Mouse (Mus musculus) myocyte (in vitro differentiated cells): ENCODE measurements around the gene R3hdm4. TPM values are rescaled to one million over a fixed set of nuclear protein-coding genes. Genes with fewer than 3 reads are reported as not detected.
A peak's percentile ranks its signal among the peaks of the same experiment; 100 is the strongest.

Experiments used
- H3K27me3 ChIP-seq: one replicate; pipeline ENCODE4 v1.6.1; 2011; ENCODE audit not compliant: control insufficient read depth, insufficient read depth, insufficient read length
- H3K36me3 ChIP-seq: one replicate; pipeline ENCODE4 v1.6.1; 2011; ENCODE audit not compliant: control insufficient read depth, insufficient read depth
- H3K4me2 ChIP-seq: one replicate; pipeline ENCODE4 v1.6.1; 2011; ENCODE audit warnings: low read depth, control low read depth
- H3K4me3 ChIP-seq: one replicate; pipeline ENCODE4 v1.5.1; 2011; ENCODE audit warnings: mild to moderate bottlenecking, control low read depth, moderate library complexity
- H3K79me2 ChIP-seq: one replicate; pipeline ENCODE4 v1.6.1; 2011; ENCODE audit not compliant: control insufficient read depth, insufficient read depth
- H3ac ChIP-seq: one replicate; pipeline ENCODE4 v1.6.1; 2011; ENCODE audit not compliant: control insufficient read depth, insufficient read length
- CEBPB ChIP-seq: IDR thresholded peaks from 2 replicates; pipeline ENCODE4 v1.6.1; 2011; ENCODE audit warnings: mild to moderate bottlenecking, moderate library complexity; ENCODE audit not compliant: poor library complexity, insufficient read depth, severe bottlenecking
- E2F4 ChIP-seq: IDR thresholded peaks from one replicate; pipeline ENCODE4 v1.6.1; 2011; ENCODE audit warnings: mild to moderate bottlenecking, control low read depth, moderate library complexity; ENCODE audit not compliant: insufficient read depth
- MAX ChIP-seq: IDR thresholded peaks from one replicate; pipeline ENCODE4 v1.6.1; 2011; ENCODE audit warnings: low read depth, mild to moderate bottlenecking, control low read depth
- MYOD1 ChIP-seq, 3 experiments: IDR thresholded peaks; one replicate each; pipeline ENCODE4 v1.6.1; 2011; ENCODE audit warnings: control low read depth in 2 of 3, low read depth in 2 of 3, mild to moderate bottlenecking in 2 of 3, moderate library complexity in 1 of 3; ENCODE audit not compliant: insufficient read length in 2 of 3, control insufficient read depth in 1 of 3
- MYOG ChIP-seq, 3 experiments: IDR thresholded peaks; one replicate each; pipeline ENCODE4 v1.6.1; 2011; ENCODE audit warnings: control low read depth in 2 of 3, low read depth in 2 of 3, mild to moderate bottlenecking in 2 of 3; ENCODE audit not compliant: insufficient read length in 2 of 3, control insufficient read depth in 1 of 3, insufficient read depth in 1 of 3
- POLR2A ChIP-seq: IDR thresholded peaks from one replicate; pipeline ENCODE4 v1.6.1; 2011; ENCODE audit warnings: low read depth, mild to moderate bottlenecking, control low read depth, moderate library complexity; ENCODE audit not compliant: insufficient read length
- POLR2AphosphoS2 ChIP-seq: IDR thresholded peaks from one replicate; pipeline ENCODE4 v1.6.1; 2011; ENCODE audit warnings: low read depth, control low read depth; ENCODE audit not compliant: insufficient read length
- REST ChIP-seq: IDR thresholded peaks from one replicate; pipeline ENCODE4 v1.6.1; 2011; ENCODE audit warnings: mild to moderate bottlenecking, control low read depth, moderate library complexity; ENCODE audit not compliant: insufficient read depth, insufficient read length
- SRF ChIP-seq: IDR thresholded peaks from one replicate; pipeline ENCODE4 v1.6.1; 2011; ENCODE audit warnings: low read depth; ENCODE audit not compliant: control insufficient read depth, insufficient read length
- TCF12 ChIP-seq: IDR thresholded peaks from one replicate; pipeline ENCODE4 v1.6.1; 2011; ENCODE audit warnings: mild to moderate bottlenecking, control low read depth; ENCODE audit not compliant: poor library complexity, insufficient read depth, severe bottlenecking
- TCF3 ChIP-seq: IDR thresholded peaks from one replicate; pipeline ENCODE4 v1.6.1; 2011; ENCODE audit warnings: low read depth, control low read depth; ENCODE audit not compliant: insufficient read length
- USF1 ChIP-seq: IDR thresholded peaks from one replicate; pipeline ENCODE4 v1.6.1; 2011; ENCODE audit warnings: low read depth, mild to moderate bottlenecking, control low read depth, moderate library complexity
- polyA plus RNA-seq: library from polyadenylated mRNA; unstranded; fragments of >200 nt; fragmentation: generic; extraction: Trizol; gene quantifications from one replicate; pipeline ENCODE4 v1.2.1, GENCODE M21; 2012; ENCODE audit warnings: missing spikeins

R3hdm4 gene
- polyA plus RNA-seq, 1 experiment = 69.0 TPM

DNA sequence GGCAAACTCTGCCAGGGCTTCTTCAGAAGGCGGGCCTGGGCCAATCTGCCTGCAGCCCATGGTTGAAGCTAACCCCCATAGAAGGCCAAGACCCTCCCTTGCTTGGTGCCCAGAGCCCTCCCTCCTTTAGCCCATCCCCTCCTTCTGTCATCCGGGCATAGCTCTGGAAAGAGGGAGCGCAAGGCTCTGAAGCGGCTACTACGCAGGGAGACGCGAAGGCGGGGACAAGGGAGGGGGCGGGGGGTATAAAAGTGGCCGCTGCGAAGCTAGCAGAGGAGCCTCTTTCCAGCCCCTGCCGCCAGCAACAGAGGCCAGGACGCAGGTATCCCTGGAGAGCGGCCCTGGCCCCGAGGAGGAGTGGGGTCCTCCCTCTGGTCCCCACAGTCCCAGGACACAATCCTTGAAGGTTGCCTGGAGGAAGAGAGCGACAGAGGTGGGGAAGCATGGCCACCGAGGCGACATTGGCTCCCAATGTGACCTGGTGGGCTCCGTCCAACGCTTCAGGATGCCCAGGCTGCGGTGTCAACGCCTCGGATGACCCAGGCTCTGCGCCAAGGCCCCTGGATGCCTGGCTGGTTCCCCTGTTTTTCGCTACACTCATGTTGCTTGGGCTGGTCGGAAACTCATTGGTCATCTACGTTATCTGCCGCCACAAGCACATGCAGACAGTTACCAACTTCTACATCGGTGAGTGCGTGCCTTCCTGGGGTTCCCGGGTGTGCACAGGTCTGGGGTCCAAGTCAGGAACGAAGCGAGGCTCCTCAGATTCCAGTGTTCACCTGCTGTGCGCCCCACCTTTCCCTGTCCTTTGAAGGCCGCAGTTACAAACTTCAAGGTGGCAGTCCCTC lies 2.6 kb downstream of the R3hdm4 start:
- Histone ChIP-seq H3K4me2 (no peak overlapping the region), H3ac (no peak overlapping the region), H3K4me3 (peak overlapping the region; percentile 84), H3K79me2 (peaks cover 16% of the 10 kb centered on the region), H3K27me3 (peaks cover 32% of the 10 kb centered on the region), H3K36me3 (no peaks in the 10 kb centered on the region)
- TF ChIP-seq SRF = no peak
- no peak for TF ChIP-seq POLR2AphosphoS2

DNA sequence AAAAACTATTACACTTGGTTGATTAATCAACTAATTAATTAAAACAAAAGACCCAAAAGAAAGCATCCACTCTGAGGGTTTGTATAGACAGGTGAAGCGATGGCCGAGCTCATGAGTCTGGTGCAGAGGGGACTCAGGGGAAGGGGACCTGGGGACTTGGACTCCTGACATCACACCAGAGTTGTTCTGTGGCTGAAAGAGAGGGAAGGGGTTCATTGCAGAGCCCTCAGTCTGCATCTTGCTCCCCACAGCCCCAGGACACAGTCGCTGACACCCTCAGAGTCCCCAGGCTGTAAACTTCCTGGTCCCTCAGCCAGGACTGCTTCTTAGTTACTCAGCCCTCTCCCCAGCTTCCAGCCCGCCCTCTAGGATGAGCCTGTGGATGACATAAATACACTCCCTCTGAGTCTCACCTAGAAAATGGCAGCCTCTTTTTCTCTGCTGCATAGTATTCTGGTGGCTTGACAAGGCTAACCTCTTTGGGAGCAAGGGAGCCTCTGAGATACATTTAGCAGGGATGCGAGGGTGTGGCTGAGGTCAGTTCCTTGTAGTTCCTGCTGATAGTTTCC lies 3.4 kb downstream of the R3hdm4 start:
- Histone ChIP-seq H3K79me2 (peaks cover 16% of the 10 kb centered on the region), H3K36me3 (no peaks in the 10 kb centered on the region), H3K4me3 (peak overlapping the region; percentile 84), H3K4me2 (peak overlapping the region; percentile 91), H3ac (peak overlapping the region; percentile 37), H3K27me3 (peaks cover 32% of the 10 kb centered on the region)
- TF ChIP-seq MYOG (IDR thresholded peaks at IDR 0.05; ENCODE audit: control insufficient read depth in 1 of 3, insufficient read depth in 1 of 3, insufficient read length in 2 of 3, low read depth in 2 of 3) = no peak
- TF ChIP-seq CEBPB = no peak
- no peak for TF ChIP-seq MAX
- TF ChIP-seq TCF12 = no peak
- TF ChIP-seq POLR2A = no peak
- no peak for TF ChIP-seq POLR2AphosphoS2
- TF ChIP-seq E2F4 = no peak
- no peak for TF ChIP-seq MYOD1 (IDR thresholded peaks at IDR 0.05; ENCODE audit: control insufficient read depth in 1 of 3, insufficient read length in 2 of 3, low read depth in 2 of 3)
- no peak for TF ChIP-seq SRF
- TF ChIP-seq TCF3 = no peak
- no peak for TF ChIP-seq USF1
- TF ChIP-seq REST = no peak

DNA sequence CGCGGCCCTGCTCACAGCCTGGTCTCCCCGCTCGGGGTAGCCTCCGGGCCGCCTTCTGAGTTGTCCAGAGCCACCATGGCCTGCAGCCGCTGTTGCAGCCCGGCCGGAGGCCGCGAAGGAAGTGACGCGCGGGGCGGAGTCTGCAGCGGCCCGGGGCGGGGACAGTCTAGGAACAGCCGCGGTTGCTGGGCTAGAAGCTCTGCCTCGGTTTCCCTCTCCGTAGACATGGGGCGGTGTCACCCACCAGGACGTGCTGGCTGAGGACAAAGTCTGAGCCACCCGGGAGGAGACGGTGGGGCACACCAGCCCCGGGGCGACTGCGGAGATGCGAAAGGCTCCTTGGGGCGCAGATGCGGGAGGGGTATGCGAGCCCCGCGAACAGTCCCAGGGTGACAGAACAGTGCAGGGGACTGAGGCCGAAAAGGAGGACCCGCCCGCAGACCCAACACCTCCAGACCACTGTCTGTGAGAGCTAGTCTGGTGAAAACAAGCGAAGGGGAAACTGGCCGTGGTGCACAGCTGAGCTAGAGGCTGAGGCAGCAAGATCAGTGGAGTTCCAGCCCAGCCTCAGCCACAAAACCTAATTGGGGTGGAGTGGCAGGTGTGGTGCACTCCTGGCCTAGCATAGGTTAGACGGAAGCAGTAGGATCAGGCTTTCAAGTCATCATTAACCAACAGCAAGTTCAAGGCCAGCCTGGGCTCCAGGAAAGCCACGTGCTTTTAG lies 4.0 kb downstream of the R3hdm4 start, which contains the start of gene Kiss1r:
TSS of gene Kiss1r (plus strand) at position 164 of the 724 bp plus-strand sequence.
- Histone ChIP-seq H3K27me3 (peaks cover 32% of the 10 kb centered on the region), H3ac (peak within 1 kb of the TSS; percentile 37), H3K36me3 (no peaks in the 10 kb centered on the region), H3K4me2 (peak within 1 kb of the TSS; percentile 91), H3K4me3 (peak within 1 kb of the TSS; percentile 84), H3K79me2 (peaks cover 16% of the 10 kb centered on the region)
- no peak for TF ChIP-seq CEBPB
- TF ChIP-seq SRF = no peak
- TF ChIP-seq POLR2AphosphoS2 = peak; percentile 86
- no peak for TF ChIP-seq MYOG (IDR thresholded peaks at IDR 0.05; ENCODE audit: control insufficient read depth in 1 of 3, insufficient read depth in 1 of 3, insufficient read length in 2 of 3, low read depth in 2 of 3)
- no peak for TF ChIP-seq TCF3
- no peak for TF ChIP-seq MYOD1 (IDR thresholded peaks at IDR 0.05; ENCODE audit: control insufficient read depth in 1 of 3, insufficient read length in 2 of 3, low read depth in 2 of 3)
- no peak for TF ChIP-seq USF1
- TF ChIP-seq TCF12 = no peak
- no peak for TF ChIP-seq REST
- peak; percentile 89 for TF ChIP-seq POLR2A

DNA sequence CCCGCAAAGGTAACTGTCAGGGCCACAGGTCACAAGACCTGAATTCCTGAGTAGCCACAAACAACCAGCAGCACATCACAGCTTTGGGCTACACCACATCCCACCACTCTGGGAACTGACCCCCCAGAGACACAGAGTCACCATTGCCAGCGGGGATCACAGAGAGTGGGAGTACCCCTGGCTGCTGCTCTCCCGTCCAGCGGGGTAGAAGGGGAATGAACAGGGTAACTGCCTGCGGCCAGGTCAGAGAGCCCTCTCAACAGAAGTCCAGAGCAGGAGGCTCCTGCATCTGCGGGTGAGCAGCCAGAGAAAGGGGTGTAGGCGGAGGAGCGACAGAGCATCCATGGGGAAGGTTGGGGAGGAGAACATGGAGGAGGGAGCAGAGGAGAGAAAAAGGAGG lies 4.9 kb downstream of the R3hdm4 start:
- no peak for TF ChIP-seq MYOG (IDR thresholded peaks at IDR 0.05; ENCODE audit: control insufficient read depth in 1 of 3, insufficient read depth in 1 of 3, insufficient read length in 2 of 3, low read depth in 2 of 3)
- TF ChIP-seq POLR2AphosphoS2 = no peak
- no peak for TF ChIP-seq USF1
- no peak for TF ChIP-seq MAX
- TF ChIP-seq TCF12 = no peak
- TF ChIP-seq MYOD1 (IDR thresholded peaks at IDR 0.05; ENCODE audit: control insufficient read depth in 1 of 3, insufficient read length in 2 of 3, low read depth in 2 of 3) = no peak
- no peak for TF ChIP-seq REST
- no peak for TF ChIP-seq POLR2A
- TF ChIP-seq SRF = no peak
- no peak for TF ChIP-seq E2F4
- no peak for TF ChIP-seq TCF3
- no peak for TF ChIP-seq CEBPB
- H3K36me3 ChIP-seq = no peaks in the 10 kb centered on the region
- peak overlapping the region; percentile 84 for H3K4me3 ChIP-seq
- peak overlapping the region; percentile 91 for H3K4me2 ChIP-seq
- peak overlapping the region; percentile 37 for H3ac ChIP-seq
- H3K27me3 ChIP-seq = peaks cover 24% of the 10 kb centered on the region
- peaks cover 16% of the 10 kb centered on the region for H3K79me2 ChIP-seq
